ENCODE assay signal across 18 mouse cellular contexts in the genomic region with DNA sequence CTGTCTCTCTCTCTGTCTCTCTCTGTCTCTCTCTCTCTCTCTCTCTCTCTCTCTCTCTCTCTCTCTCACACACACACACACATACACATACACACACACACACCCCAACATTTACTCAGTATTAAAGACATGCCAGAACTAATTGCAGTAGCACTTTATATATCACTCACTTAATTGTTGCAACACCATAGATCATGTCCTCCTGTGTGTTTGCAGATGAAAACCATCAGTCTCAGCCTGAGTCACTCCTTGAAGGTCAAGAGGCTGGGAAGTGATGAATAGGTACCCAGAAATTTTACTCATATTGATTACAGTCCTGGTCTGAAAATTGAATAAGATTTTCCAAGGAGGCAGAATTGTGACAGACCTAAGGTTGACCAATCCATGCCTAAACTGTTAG.
"Had no signal": no experiment of that assay in that cellular context is flagged by ENCODE, and none has a peak within 500 bp of the region (broad histone marks: within the 10 kb centered on the region; RNA-seq: fewer than 3 reads in every experiment).

No protein-coding gene starts in this region.

- H3K27me3 ChIP-seq: limb, embryonic 12.5 days; limb, embryonic 15.5 days; megakaryocyte, embryonic 14.5 days; midbrain, embryonic 13.5 days; neural tube, embryonic 13.5 days had no signal

- H3K9ac ChIP-seq: limb, embryonic 12.5 days; limb, embryonic 15.5 days; liver, embryonic 14.5 days; liver, postnatal 0 days; midbrain, embryonic 13.5 days; neural tube, embryonic 13.5 days had no signal

- H3K4me1 ChIP-seq: limb, embryonic 12.5 days; limb, embryonic 15.5 days; midbrain, embryonic 10.5 days; midbrain, embryonic 13.5 days; neural tube, embryonic 13.5 days had no signal

- H3K9me3 ChIP-seq: limb, embryonic 12.5 days; limb, embryonic 15.5 days; megakaryocyte, embryonic 14.5 days; midbrain, embryonic 10.5 days; midbrain, embryonic 13.5 days; neural tube, embryonic 13.5 days had no signal

- ATAC-seq: liver, postnatal 0 days; midbrain, embryonic 13.5 days; midbrain, embryonic 16.5 days had no signal

- DNase-seq: kidney, adult 11 months; kidney, adult 9 months; kidney, postnatal 14 days; kidney, postnatal 4 days; left cerebral cortex, postnatal 4 days; liver, postnatal 0 days; thymus, postnatal 25 days had no signal

- H3K36me3 ChIP-seq: limb, embryonic 12.5 days; limb, embryonic 15.5 days; midbrain, embryonic 10.5 days; midbrain, embryonic 13.5 days; neural tube, embryonic 13.5 days had no signal

- H3K4me2 ChIP-seq: limb, embryonic 12.5 days; limb, embryonic 15.5 days; liver, embryonic 11.5 days; midbrain, embryonic 13.5 days; neural tube, embryonic 13.5 days had no signal

- H3K27ac ChIP-seq: limb, embryonic 12.5 days; limb, embryonic 15.5 days; liver, embryonic 14.5 days; midbrain, embryonic 10.5 days; midbrain, embryonic 13.5 days; neural tube, embryonic 13.5 days; stomach, postnatal 0 days had no signal

- H3K4me3 ChIP-seq: limb, embryonic 12.5 days; limb, embryonic 15.5 days; megakaryocyte, embryonic 14.5 days; midbrain, embryonic 10.5 days; midbrain, embryonic 13.5 days; myocyte; neural tube, embryonic 13.5 days had no signal
